Mouse (Mus musculus) brown adipose tissue, adult 24 weeks (tissue): Measurements from ENCODE around the gene Baiap2l2. TPM values are rescaled to one million over a fixed set of nuclear protein-coding genes. Genes with fewer than 3 reads are reported as not detected.

Experiments used
- H3K27ac ChIP-seq: fragments of 200-500 bp; replicated peaks from 2 replicates; pipeline ENCODE4 v1.5.1; 2012; ENCODE audit warnings: low read depth, mild to moderate bottlenecking, low read length
- H3K4me1 ChIP-seq: fragments of 200-500 bp; 2 replicates; pipeline ENCODE4 v1.6.1; 2012; ENCODE audit warnings: low read length, mixed read lengths; ENCODE audit not compliant: control insufficient read depth, insufficient read depth, insufficient read length
- H3K4me3 ChIP-seq: fragments of 200-500 bp; 2 replicates; pipeline ENCODE4 v1.5.1; 2012; ENCODE audit warnings: low read depth, mild to moderate bottlenecking, low read length, moderate library complexity; ENCODE audit not compliant: insufficient read depth
- polyA plus RNA-seq: library from polyadenylated mRNA; stranded (reverse); fragments of >200 nt; gene quantifications from 2 replicates; pipeline ENCODE4 v1.2.4, GENCODE M21; 2012; ENCODE audit not compliant: missing spikeins, insufficient read depth, insufficient read length

Baiap2l2 gene
- polyA plus RNA-seq, 1 experiment: 1.1 TPM

- H3K4me3 ChIP-seq: no peak overlapping the region
Measured at GRCm38 (mm10) chr15:79282434-79282833, 2.9 kb downstream of the Baiap2l2 start.

GRCm38 (mm10) chr15:79281389-79281788 lies 3.9 kb downstream of the Baiap2l2 start:
- no peak overlapping the region for H3K27ac ChIP-seq

More at GRCm38 (mm10) chr15:79282434-79282833, 2.9 kb downstream of the Baiap2l2 start:
- Histone ChIP-seq H3K27ac (no peak overlapping the region), H3K4me1 (no peaks in the 10 kb centered on the region)

GRCm38 (mm10) chr15:79280850-79281249 lies 4.5 kb downstream of the Baiap2l2 start:
- Histone ChIP-seq H3K27ac (no peak overlapping the region), H3K4me1 (no peaks in the 10 kb centered on the region), H3K4me3 (no peak overlapping the region)

More at GRCm38 (mm10) chr15:79281389-79281788, 3.9 kb downstream of the Baiap2l2 start:
- Histone ChIP-seq H3K4me1 (no peaks in the 10 kb centered on the region), H3K4me3 (no peak overlapping the region)

GRCm38 (mm10) chr15:79280209-79280608 lies 5.1 kb downstream of the Baiap2l2 start:
- no peak overlapping the region for H3K4me3 ChIP-seq
- no peaks in the 10 kb centered on the region for H3K4me1 ChIP-seq
- no peak overlapping the region for H3K27ac ChIP-seq

GRCm38 (mm10) chr15:79277728-79278127 lies 7.6 kb downstream of the Baiap2l2 start:
- H3K27ac ChIP-seq: no peak overlapping the region
- H3K4me1 ChIP-seq: no peaks in the 10 kb centered on the region
- no peak overlapping the region for H3K4me3 ChIP-seq

- Histone ChIP-seq H3K4me1 (no peaks in the 10 kb centered on the region), H3K27ac (no peak overlapping the region), H3K4me3 (no peak overlapping the region)
Measured at GRCm38 (mm10) chr15:79273020-79273419, 12.3 kb downstream of the Baiap2l2 start.

GRCm38 (mm10) chr15:79271124-79271746 lies 14.1 kb downstream of the Baiap2l2 start:
- Histone ChIP-seq H3K27ac (no peak overlapping the region), H3K4me1 (no peaks in the 10 kb centered on the region), H3K4me3 (peak overlapping the region; percentile 51; the same call in 1 of the 2 replicates)

GRCm38 (mm10) chr15:79270317-79271123 lies 14.8 kb downstream of the Baiap2l2 start:
- Histone ChIP-seq H3K4me1 (no peaks in the 10 kb centered on the region), H3K27ac (no peak overlapping the region), H3K4me3 (peak overlapping the region; percentile 51)

GRCm38 (mm10) chr15:79268521-79268920 lies 16.8 kb downstream of the Baiap2l2 start:
- no peaks in the 10 kb centered on the region for H3K4me1 ChIP-seq
- no peak overlapping the region for H3K4me3 ChIP-seq
- H3K27ac ChIP-seq: no peak overlapping the region

- no peak overlapping the region for H3K4me3 ChIP-seq
- no peaks in the 10 kb centered on the region for H3K4me1 ChIP-seq
- H3K27ac ChIP-seq: no peak overlapping the region
Measured at GRCm38 (mm10) chr15:79265384-79265783, 20.0 kb downstream of the Baiap2l2 start.

- no peak overlapping the region for H3K4me3 ChIP-seq
Measured at GRCm38 (mm10) chr15:79263726-79264125, 21.6 kb downstream of the Baiap2l2 start.

GRCm38 (mm10) chr15:79262786-79263309 lies 22.5 kb downstream of the Baiap2l2 start:
- Histone ChIP-seq H3K4me3 (no peak overlapping the region), H3K4me1 (no peaks in the 10 kb centered on the region), H3K27ac (no peak overlapping the region)

More at GRCm38 (mm10) chr15:79263726-79264125, 21.6 kb downstream of the Baiap2l2 start:
- Histone ChIP-seq H3K4me1 (no peaks in the 10 kb centered on the region), H3K27ac (no peak overlapping the region)

- Histone ChIP-seq H3K27ac (no peak overlapping the region), H3K4me1 (no peaks in the 10 kb centered on the region), H3K4me3 (no peak overlapping the region)
Measured at GRCm38 (mm10) chr15:79262375-79262774, 23.0 kb downstream of the Baiap2l2 start.

GRCm38 (mm10) chr15:79261757-79262156 lies 23.6 kb downstream of the Baiap2l2 start:
- peak overlapping the region; percentile 26; the same call in 1 of the 2 replicates for H3K4me3 ChIP-seq
- no peak overlapping the region for H3K27ac ChIP-seq

GRCm38 (mm10) chr15:79261095-79261725 lies 24.1 kb downstream of the Baiap2l2 start:
- Histone ChIP-seq H3K27ac (no peak overlapping the region), H3K4me1 (no peaks in the 10 kb centered on the region), H3K4me3 (peak overlapping the region; percentile 46)

More at GRCm38 (mm10) chr15:79261757-79262156, 23.6 kb downstream of the Baiap2l2 start:
- no peaks in the 10 kb centered on the region for H3K4me1 ChIP-seq
